8 mouse cellular contexts compared by ENCODE assay signal in genomic region chr4:41760288-41760721, GRCm38 (mm10). TPM values are rescaled to one million over a fixed set of nuclear protein-coding genes. Genes with fewer than 3 reads are reported as not detected.
A peak's percentile ranks its signal among the peaks of the same experiment; 100 is the strongest.
DNase-seq lines count a peak whose midpoint lies in the region; ATAC-seq and TF ChIP-seq lines count a peak whose summit lies in the region.

No protein-coding gene starts in this region.

- peak overlapping the region; percentile 43 to 58 for H3K4me3 ChIP-seq in ES-E14 (ENCODE audit: insufficient read depth in 1 of 2, low read depth in 1 of 2, low read length in 2 of 2, poor library complexity in 1 of 2, severe bottlenecking in 1 of 2)
- peak overlapping the region; percentile 63 for H3K4me3 ChIP-seq in brown adipose tissue, adult 24 weeks (ENCODE audit: insufficient read depth, low read depth, low read length)
- peak overlapping the region; percentile 43 for H3K4me3 ChIP-seq in erythroblast, embryonic 14.5 days (replicated peaks)
- H3K4me3 ChIP-seq in heart, embryonic 15.5 days = peak overlapping the region; percentile 49
- peak overlapping the region; percentile 55 for H3K4me3 ChIP-seq in liver, embryonic 16.5 days (ENCODE audit: low read depth, low read length)
- peak overlapping the region; percentile 39 for H3K4me3 ChIP-seq in neural tube, embryonic 13.5 days

- under 1% methylated on average over 15 of the region's 15 CpGs for WGBS in heart, embryonic 15.5 days
- WGBS in liver, embryonic 16.5 days (ENCODE audit: insufficient replicate concordance) = 2% methylated on average over 15 of the region's 15 CpGs
- 1% methylated on average over 15 of the region's 15 CpGs for WGBS in neural tube, embryonic 13.5 days

- ATAC-seq in heart, embryonic 15.5 days (replicated peaks; ENCODE audit: insufficient number of reproducible peaks, insufficient read depth, low FRiP score, low read depth) = peak; percentile 89
- peak; percentile 88 for ATAC-seq in liver, embryonic 16.5 days (ENCODE audit: low read depth)
- peak; percentile 51 for ATAC-seq in neural tube, embryonic 13.5 days (ENCODE audit: low read depth)

- peak; percentile 89 for DNase-seq in ES-E14 (ENCODE audit: low read depth, low spot score)
- DNase-seq in kidney, postnatal 14 days = peak; percentile 96
- DNase-seq in thymus, adult 18-20 months = peak; percentile 60 to 66

- no peaks in the 10 kb centered on the region for H3K27me3 ChIP-seq in erythroblast, embryonic 14.5 days (ENCODE audit: control insufficient read depth)
- H3K27me3 ChIP-seq in heart, embryonic 15.5 days = no peaks in the 10 kb centered on the region
- no peaks in the 10 kb centered on the region for H3K27me3 ChIP-seq in liver, embryonic 16.5 days (ENCODE audit: control insufficient read depth, insufficient read depth, low read depth, low read length)
- no peaks in the 10 kb centered on the region for H3K27me3 ChIP-seq in neural tube, embryonic 13.5 days

- peaks cover 2 to 16% of the 10 kb centered on the region in 2 experiments; a peak in 2 of 4 replicates for H3K4me1 ChIP-seq in ES-E14 (ENCODE audit: control insufficient read depth in 2 of 2, insufficient read depth in 2 of 2, low read length in 2 of 2, poor library complexity in 1 of 2)
- H3K4me1 ChIP-seq in brown adipose tissue, adult 24 weeks (ENCODE audit: control insufficient read depth, insufficient read depth, insufficient read length, low read length) = peaks cover 7% of the 10 kb centered on the region
- peaks cover 28% of the 10 kb centered on the region for H3K4me1 ChIP-seq in erythroblast, embryonic 14.5 days (ENCODE audit: control insufficient read depth)
- peaks cover 50% of the 10 kb centered on the region for H3K4me1 ChIP-seq in heart, embryonic 15.5 days (replicated peaks)
- H3K4me1 ChIP-seq in liver, embryonic 16.5 days (ENCODE audit: control insufficient read depth, low read depth, low read length) = peaks cover 38% of the 10 kb centered on the region
- H3K4me1 ChIP-seq in neural tube, embryonic 13.5 days (replicated peaks) = peaks cover 43% of the 10 kb centered on the region

- peak overlapping the region; percentile 65; the same call in 1 of the 2 replicates for H3K9ac ChIP-seq in ES-E14 (ENCODE audit: insufficient read depth, low read depth, low read length, poor library complexity, severe bottlenecking)
- H3K9ac ChIP-seq in heart, embryonic 15.5 days = peak overlapping the region; percentile 49
- H3K9ac ChIP-seq in liver, embryonic 16.5 days (ENCODE audit: low read depth, low read length) = peak overlapping the region; percentile 54
- peak overlapping the region; percentile 71 for H3K9ac ChIP-seq in neural tube, embryonic 13.5 days

- peaks cover 11% of the 10 kb centered on the region; the same call in 1 of the 2 replicates for H3K36me3 ChIP-seq in ES-E14 (ENCODE audit: control insufficient read depth, insufficient read depth, low read length, poor library complexity, severe bottlenecking)
- peaks cover 19% of the 10 kb centered on the region for H3K36me3 ChIP-seq in erythroblast, embryonic 14.5 days (ENCODE audit: control insufficient read depth)
- peaks cover 9% of the 10 kb centered on the region; the same call in 1 of the 2 replicates for H3K36me3 ChIP-seq in heart, embryonic 15.5 days
- H3K36me3 ChIP-seq in liver, embryonic 16.5 days (ENCODE audit: control insufficient read depth, insufficient read depth) = peaks cover 4% of the 10 kb centered on the region; the same call in 1 of the 2 replicates
- peaks cover 8% of the 10 kb centered on the region; the same call in 1 of the 2 replicates for H3K36me3 ChIP-seq in neural tube, embryonic 13.5 days

- no peak overlapping the region for H3K27ac ChIP-seq in ES-E14 (ENCODE audit: insufficient read depth, low read depth, low read length, poor library complexity, severe bottlenecking)
- peak overlapping the region; percentile 69 for H3K27ac ChIP-seq in brown adipose tissue, adult 24 weeks (replicated peaks; ENCODE audit: low read depth, low read length)
- H3K27ac ChIP-seq in heart, embryonic 15.5 days = peak overlapping the region; percentile 95
- peak overlapping the region; percentile 88 for H3K27ac ChIP-seq in liver, embryonic 16.5 days (ENCODE audit: low read length)
- H3K27ac ChIP-seq in neural tube, embryonic 13.5 days (replicated peaks) = peak overlapping the region; percentile 67

- in situ Hi-C loops in ES-E14 (cut with MboI; ENCODE audit: low sequenced_read_pairs in 2 of 2, unreplicated experiment in 2 of 2) = no loop called here

- H3K9me3 ChIP-seq in ES-E14 (ENCODE audit: control insufficient read depth, insufficient read depth, low read depth, low read length) = no peaks in the 10 kb centered on the region
- no peaks in the 10 kb centered on the region for H3K9me3 ChIP-seq in erythroblast, embryonic 14.5 days (ENCODE audit: control insufficient read depth, low read length)
- no peaks in the 10 kb centered on the region for H3K9me3 ChIP-seq in heart, embryonic 15.5 days (replicated peaks)
- no peaks in the 10 kb centered on the region for H3K9me3 ChIP-seq in liver, embryonic 16.5 days (replicated peaks; ENCODE audit: control insufficient read depth, low read length)
- H3K9me3 ChIP-seq in neural tube, embryonic 13.5 days = no peaks in the 10 kb centered on the region

- H3K4me2 ChIP-seq in heart, embryonic 15.5 days = peak overlapping the region; percentile 63
- peak overlapping the region; percentile 68 for H3K4me2 ChIP-seq in liver, embryonic 16.5 days (ENCODE audit: low read depth, low read length)
- H3K4me2 ChIP-seq in neural tube, embryonic 13.5 days = peak overlapping the region; percentile 61

TF ChIP-seq in ES-E14, 5 proteins besides CTCF, POLR2A, EP300 and RAD21:
- TF ChIP-seq HCFC1 (IDR thresholded peaks at IDR 0.05; ENCODE audit: borderline replicate concordance, insufficient read depth, low read length) (no peak), CHD2 (IDR thresholded peaks at IDR 0.05; ENCODE audit: low read depth, low read length) (peak; percentile 65; the same call in 1 of the 2 replicates)

RNA-seq across cellular contexts. Expression of gene Sigmar1, which starts 4.3 kb away (rescaled TPM):
- total RNA-seq in ES-E14 (2012; rRNA removed) = 198 and 230 TPM in 2 replicates
- polyA plus RNA-seq in brown adipose tissue, adult 24 weeks (2012; ENCODE audit: insufficient read depth, insufficient read length, missing spikeins) = 44.1 and 48.4 TPM in 2 replicates
- polyA plus RNA-seq in erythroblast, embryonic 14.5 days (2012) = 1.1 and 1.3 TPM in 2 replicates
- polyA plus RNA-seq in heart, embryonic 15.5 days (2015; fragmentation: Nextera tagmentation; extraction: Ambion mirVana) = 41.7 and 60.3 TPM in 2 replicates
- polyA plus RNA-seq in liver, embryonic 16.5 days (2015; fragmentation: Nextera tagmentation; extraction: Ambion mirVana) = 50.6 and 57.0 TPM in 2 replicates
- polyA plus RNA-seq in neural tube, embryonic 13.5 days (2015; fragmentation: Nextera tagmentation; extraction: Ambion mirVana) = 75.1 and 75.2 TPM in 2 replicates

RNA-seq across cellular contexts. Expression of gene Galt, which starts 5.3 kb away (rescaled TPM):
- 26.9 and 34.9 TPM in 2 replicates for total RNA-seq in ES-E14 (2012; rRNA removed)
- 30.4 and 38.3 TPM in 2 replicates for polyA plus RNA-seq in brown adipose tissue, adult 24 weeks (2012; ENCODE audit: insufficient read depth, insufficient read length, missing spikeins)
- 0.87 and 2.4 TPM in 2 replicates for polyA plus RNA-seq in erythroblast, embryonic 14.5 days (2012)
- 54.8 and 59.2 TPM in 2 replicates for polyA plus RNA-seq in heart, embryonic 15.5 days (2015; fragmentation: Nextera tagmentation; extraction: Ambion mirVana)
- polyA plus RNA-seq in liver, embryonic 16.5 days (2015; fragmentation: Nextera tagmentation; extraction: Ambion mirVana) = 34.7 and 40.8 TPM in 2 replicates
- 35.4 and 38.0 TPM in 2 replicates for polyA plus RNA-seq in neural tube, embryonic 13.5 days (2015; fragmentation: Nextera tagmentation; extraction: Ambion mirVana)

RNA-seq across cellular contexts. Expression of gene Ccl27a, which starts 13.7 kb away (rescaled TPM):
- 11.4 and 14.6 TPM in 2 replicates for total RNA-seq in ES-E14 (2012; rRNA removed)
- 39.4 and 50.0 TPM in 2 replicates for polyA plus RNA-seq in brown adipose tissue, adult 24 weeks (2012; ENCODE audit: insufficient read depth, insufficient read length, missing spikeins)
- polyA plus RNA-seq in erythroblast, embryonic 14.5 days (2012) = 1.0 and 1.3 TPM in 2 replicates
- polyA plus RNA-seq in heart, embryonic 15.5 days (2015; fragmentation: Nextera tagmentation; extraction: Ambion mirVana) = 40.2 and 47.1 TPM in 2 replicates
- polyA plus RNA-seq in liver, embryonic 16.5 days (2015; fragmentation: Nextera tagmentation; extraction: Ambion mirVana) = 7.5 and 9.4 TPM in 2 replicates
- polyA plus RNA-seq in neural tube, embryonic 13.5 days (2015; fragmentation: Nextera tagmentation; extraction: Ambion mirVana) = 204 and 212 TPM in 2 replicates

RNA-seq across cellular contexts. Expression of gene Arid3c, which starts 29.4 kb away (rescaled TPM):
- total RNA-seq in ES-E14 (2012; rRNA removed) = 0.11 TPM in 1 of 2 replicates, not detected in the other
- polyA plus RNA-seq in brown adipose tissue, adult 24 weeks (2012; ENCODE audit: insufficient read depth, insufficient read length, missing spikeins) = not detected in 2 replicates
- not detected in 2 replicates for polyA plus RNA-seq in erythroblast, embryonic 14.5 days (2012)
- polyA plus RNA-seq in heart, embryonic 15.5 days (2015; fragmentation: Nextera tagmentation; extraction: Ambion mirVana) = not detected in 2 replicates
- polyA plus RNA-seq in liver, embryonic 16.5 days (2015; fragmentation: Nextera tagmentation; extraction: Ambion mirVana) = not detected in 2 replicates
- 1.6 and 2.2 TPM in 2 replicates for polyA plus RNA-seq in neural tube, embryonic 13.5 days (2015; fragmentation: Nextera tagmentation; extraction: Ambion mirVana)

RNA-seq across cellular contexts. Expression of gene Dctn3, which starts 37.3 kb away (rescaled TPM):
- total RNA-seq in ES-E14 (2012; rRNA removed) = 87.0 and 90.9 TPM in 2 replicates
- polyA plus RNA-seq in brown adipose tissue, adult 24 weeks (2012; ENCODE audit: insufficient read depth, insufficient read length, missing spikeins) = 111 and 118 TPM in 2 replicates
- 23.8 and 38.0 TPM in 2 replicates for polyA plus RNA-seq in erythroblast, embryonic 14.5 days (2012)
- polyA plus RNA-seq in heart, embryonic 15.5 days (2015; fragmentation: Nextera tagmentation; extraction: Ambion mirVana) = 122 and 125 TPM in 2 replicates
- 56.9 and 62.0 TPM in 2 replicates for polyA plus RNA-seq in liver, embryonic 16.5 days (2015; fragmentation: Nextera tagmentation; extraction: Ambion mirVana)
- 278 and 317 TPM in 2 replicates for polyA plus RNA-seq in neural tube, embryonic 13.5 days (2015; fragmentation: Nextera tagmentation; extraction: Ambion mirVana)

Comparison
In these comparisons a context has a peak if more than half of its experiments do, and no peak if none do; other contexts are left out.
1. RNA of gene Sigmar1, which starts 4.3 kb away (polyA plus RNA-seq): 75.1 to 75.2 TPM in neural tube, embryonic 13.5 days, 50.6 to 57.0 TPM in liver, embryonic 16.5 days, 44.1 to 48.4 TPM in brown adipose tissue, adult 24 weeks and 41.7 to 60.3 TPM in heart, embryonic 15.5 days; 1.1 to 1.3 TPM in erythroblast, embryonic 14.5 days; every median in the first group is over 10 times any median in the second.
2. Peak in every context shown above with its lines, with median percentiles within 50 percentile points of each other: DNase-seq, H3K4me3 ChIP-seq, H3K9ac ChIP-seq, ATAC-seq and H3K4me2 ChIP-seq.